Mouse (Mus musculus): Measurements from ENCODE around the gene Kcnn1.

Kcnn1 gene

GRCm38 (mm10) chr8:70866001-70866520, 3.0 kb upstream of the Kcnn1 start:
- no peak for DNase-seq (ENCODE audit: low spot score)

DNA sequence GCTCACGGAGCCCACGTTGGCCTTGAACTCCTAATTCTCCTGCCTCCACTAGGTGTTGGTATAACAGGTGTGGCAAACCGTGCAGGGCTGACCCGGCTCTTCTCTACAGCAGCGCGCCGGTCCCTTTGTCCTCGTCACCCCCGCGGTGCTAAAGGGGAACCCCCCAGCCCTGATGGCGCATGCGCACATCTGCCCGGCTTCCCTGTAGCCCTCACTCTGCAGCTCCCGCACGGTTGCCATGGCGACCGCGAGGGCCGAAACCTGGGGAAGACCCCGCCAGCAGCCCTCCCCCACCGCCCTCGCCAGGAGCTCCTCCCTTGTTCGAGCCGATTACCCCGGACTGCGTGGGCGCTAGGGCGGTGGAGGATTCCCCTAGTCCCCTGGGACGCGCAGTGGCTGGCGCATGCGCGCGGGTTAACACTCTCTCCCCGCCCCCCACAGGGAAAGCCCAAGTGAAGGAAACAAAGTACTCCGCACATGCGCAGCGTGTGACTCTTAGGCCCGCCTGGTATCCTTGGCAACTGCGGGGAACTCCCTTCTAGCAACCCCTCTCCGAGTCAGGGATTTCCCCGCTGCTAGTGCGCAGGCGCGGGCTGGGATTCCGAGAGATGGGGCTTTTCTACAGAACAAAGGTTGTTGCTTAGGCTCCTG, 2.4 kb upstream of the Kcnn1 start:
- peak; percentile 99 for DNase-seq (ENCODE audit: low spot score)

DNA sequence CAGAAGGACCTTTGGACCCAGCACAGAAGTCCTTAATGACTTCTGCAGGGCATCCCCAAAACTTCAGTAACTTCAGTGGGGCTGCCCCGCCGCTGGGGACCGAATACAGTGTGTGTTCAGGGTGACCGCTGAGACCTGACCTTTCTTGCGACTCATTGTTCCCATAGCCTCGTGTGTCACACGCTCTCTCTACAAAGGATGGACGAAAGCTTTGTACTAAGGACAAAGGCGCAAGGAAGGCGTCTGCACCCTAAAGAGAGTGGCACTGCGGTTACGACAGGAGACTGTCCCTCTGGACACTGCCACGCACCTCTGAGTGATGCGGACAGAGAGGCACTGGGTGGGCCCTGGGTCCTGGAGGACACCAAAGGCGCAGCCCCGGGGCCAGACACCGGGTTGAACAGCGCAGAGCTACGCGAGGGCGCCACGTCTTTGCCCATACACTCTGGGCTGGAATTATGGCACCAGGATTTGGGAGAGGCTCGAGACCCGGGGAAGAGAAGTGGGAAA, 1.7 kb upstream of the Kcnn1 start:
- no peak for DNase-seq (ENCODE audit: low spot score)

- no peak for DNase-seq (ENCODE audit: low spot score)
These were observed 1.1 kb upstream of the Kcnn1 start for GRCm38 (mm10) chr8:70863956-70864711.

DNA sequence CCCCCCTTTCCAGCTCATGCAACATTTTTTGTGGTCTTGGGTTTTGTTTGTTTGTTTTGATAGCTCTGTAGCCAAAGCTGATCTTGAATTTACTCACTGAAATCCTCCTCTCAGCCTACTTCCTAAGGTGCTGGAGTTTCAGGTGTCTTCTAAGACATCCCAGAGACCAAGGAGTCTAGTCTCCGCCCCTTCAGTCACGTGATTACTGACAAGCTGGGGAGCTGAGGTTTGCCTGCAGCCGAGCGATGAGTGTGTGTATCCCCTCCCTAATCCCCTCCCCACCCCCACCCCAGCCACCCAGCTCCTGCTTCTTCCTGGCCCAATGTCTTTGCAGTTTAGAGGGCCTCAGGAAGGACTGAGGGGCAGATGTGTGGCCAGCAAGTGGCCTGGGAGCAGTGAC, 5.5 kb downstream of the Kcnn1 start:
- no peak for DNase-seq (ENCODE audit: low spot score)

GRCm38 (mm10) chr8:70856541-70857197, 6.4 kb downstream of the Kcnn1 start:
- DNase-seq (ENCODE audit: low spot score), result peak; percentile 70

- DNase-seq (ENCODE audit: low spot score), result no peak
These were observed 7.0 kb downstream of the Kcnn1 start for GRCm38 (mm10) chr8:70856028-70856427.

DNA sequence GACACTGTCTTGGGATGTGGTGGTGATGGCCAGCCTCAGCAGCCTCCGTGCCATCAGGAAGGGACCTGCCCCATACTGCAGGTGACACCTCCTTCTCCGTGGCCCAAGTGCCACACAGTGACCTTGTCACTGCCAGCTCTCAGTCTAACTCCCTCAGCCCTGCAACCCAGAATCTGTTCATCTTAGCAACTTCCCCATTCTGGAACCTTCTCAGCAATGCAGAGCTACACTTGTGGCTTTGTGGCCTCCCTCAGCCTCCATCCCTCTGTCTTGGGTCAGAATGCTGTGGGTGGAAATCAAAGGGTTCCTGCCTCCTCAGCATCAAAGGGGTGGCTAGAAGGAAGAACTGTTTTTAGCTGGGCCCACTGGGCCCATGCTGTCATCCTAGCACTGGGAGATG, 9.2 kb downstream of the Kcnn1 start:
- DNase-seq (ENCODE audit: low spot score), result no peak

DNA sequence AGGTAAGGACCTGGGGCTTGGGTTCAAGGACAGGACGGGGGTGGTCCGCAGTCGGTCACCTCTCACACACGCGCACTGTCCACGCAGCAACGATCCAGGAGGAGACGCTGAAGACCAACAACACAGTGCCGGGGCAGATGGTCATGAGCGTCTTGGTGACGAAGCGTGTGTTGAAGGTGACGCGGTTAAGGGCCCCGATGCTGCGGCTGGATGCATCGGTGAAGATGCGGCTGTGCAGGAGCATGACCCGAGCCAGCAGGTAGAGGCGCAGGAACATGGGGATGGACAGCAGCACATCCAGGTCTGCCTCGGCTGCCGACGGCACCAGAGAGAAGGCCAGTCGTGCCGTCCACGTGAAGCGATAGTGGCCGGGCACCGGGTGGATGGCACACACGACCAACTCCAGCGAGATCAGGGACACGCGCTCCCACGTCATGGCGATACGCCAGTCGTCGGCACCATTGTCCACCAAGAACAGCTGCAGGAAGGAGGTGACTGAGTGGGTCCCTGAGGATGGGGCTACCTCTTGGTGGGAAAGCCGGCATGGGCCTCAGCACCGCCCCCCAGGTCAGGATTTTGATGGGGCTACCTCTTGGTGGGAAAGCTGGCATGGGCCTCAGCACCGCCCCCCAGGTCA, 10.3 kb downstream of the Kcnn1 start:
- DNase-seq (ENCODE audit: low spot score), result no peak

DNA sequence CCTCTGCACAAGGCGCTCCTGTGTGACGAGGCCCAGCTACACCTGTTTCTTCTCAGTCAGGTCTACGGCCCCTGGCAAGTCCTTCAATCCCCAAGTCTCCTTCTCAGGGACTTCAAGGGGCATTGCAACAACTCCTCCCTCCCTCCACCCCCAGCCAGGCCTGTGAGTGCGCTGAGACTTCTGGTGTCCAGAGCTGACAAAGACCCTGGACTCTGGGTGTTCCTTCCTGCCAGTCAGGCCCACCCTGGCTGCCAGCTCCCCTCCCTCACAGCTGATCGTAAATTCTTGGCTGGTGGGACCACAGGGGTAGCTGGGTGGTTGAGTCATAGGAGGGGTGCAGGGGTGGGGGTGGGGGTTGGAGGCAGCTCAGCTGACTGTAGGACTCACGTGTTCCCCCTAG, 11.2 kb downstream of the Kcnn1 start:
- DNase-seq (ENCODE audit: low spot score), result no peak

DNA sequence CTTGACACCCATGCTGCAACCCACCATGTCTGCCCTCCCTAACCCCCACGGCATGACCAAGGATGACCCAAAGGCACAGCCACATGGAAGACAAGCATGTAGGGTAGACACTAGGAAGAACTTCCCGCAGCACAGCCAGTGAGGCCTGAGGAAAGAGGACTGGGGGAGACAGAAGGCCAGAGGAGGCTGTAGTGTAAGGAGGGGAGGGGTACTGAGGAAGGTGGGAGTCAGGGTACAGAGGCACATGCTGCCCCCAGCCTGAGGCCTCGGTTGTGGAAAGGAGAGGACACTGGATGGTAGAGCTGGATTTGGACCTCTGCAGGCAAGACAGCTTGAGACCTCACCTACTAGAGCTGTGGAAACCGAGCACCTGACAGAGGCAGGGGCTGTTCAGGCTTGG, 12.1 kb downstream of the Kcnn1 start:
- no peak for DNase-seq (ENCODE audit: low spot score)

DNA sequence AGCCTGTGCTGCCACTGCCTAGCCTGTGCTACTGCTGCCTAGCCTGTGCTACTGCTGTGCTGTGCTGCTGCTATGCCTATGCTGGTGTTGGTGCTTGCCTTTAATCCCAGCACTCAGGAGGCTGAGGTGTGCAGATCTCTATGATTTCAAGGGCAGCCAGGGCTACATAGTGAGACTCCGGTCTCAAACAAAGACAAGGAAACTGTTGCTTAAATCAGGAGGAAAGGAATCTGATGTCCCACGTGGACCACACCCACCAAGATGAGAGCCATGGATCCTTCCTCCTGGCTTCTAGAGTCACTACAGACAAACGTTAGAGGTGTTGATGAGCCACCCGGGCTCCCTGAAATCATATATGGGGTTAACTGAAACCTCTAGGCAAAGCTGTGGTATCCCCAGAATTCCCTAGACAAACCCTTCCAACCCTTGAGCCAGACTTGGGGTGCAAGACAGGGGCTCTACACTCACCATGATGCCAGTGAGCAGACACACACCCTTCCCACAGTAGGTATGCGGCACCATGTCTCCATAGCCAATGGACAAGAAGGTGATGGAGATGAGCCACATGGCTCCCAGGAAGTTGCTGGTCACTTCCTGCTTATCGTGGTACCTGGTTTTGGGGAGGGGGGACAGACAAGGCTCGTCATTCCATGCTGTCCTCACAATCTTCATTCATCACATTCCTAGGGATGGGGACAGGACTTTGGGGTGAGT, 12.8 kb downstream of the Kcnn1 start:
- DNase-seq (ENCODE audit: low spot score), result no peak

GRCm38 (mm10) chr8:70849333-70849990, 13.6 kb downstream of the Kcnn1 start:
- peak; percentile 46 for DNase-seq (ENCODE audit: low spot score)

DNA sequence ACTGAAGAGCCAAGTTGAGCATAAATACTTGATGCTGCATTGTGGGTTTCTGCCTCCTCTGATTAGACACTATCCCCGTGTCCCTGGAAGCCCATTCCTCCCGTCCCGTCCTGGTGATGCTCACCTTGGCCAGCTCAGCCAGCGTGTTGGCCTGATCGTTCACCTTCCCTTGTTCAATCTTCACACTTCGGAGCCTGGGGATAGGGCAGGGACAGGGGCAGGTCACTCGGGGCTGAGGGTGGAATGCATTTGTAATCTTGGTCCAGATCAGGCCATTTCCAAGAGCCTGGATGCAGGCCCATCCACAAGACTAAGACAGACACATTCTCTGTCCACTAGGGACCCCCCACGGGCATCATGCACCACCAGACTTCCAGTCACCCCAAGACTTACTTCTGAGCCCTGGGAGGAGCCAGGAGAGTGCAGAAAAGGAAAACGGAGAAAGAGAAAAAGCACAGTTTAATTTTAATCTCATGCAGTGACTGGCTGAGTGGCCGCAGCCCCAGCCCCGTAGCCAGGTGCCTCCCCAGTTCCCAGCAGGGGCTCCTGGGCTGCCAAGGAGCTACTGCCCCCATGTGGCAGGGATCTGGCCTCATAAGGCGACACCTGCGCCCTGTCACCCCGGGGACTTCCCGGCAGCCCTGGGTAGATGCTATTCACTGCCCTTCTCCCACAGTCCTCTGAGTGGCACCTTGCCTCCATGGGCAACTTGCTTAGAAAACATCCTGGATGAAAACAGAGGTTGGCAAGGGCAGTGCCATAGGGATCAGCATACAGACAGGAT, 16.5 kb downstream of the Kcnn1 start:
- DNase-seq (ENCODE audit: low spot score), result no peak

DNA sequence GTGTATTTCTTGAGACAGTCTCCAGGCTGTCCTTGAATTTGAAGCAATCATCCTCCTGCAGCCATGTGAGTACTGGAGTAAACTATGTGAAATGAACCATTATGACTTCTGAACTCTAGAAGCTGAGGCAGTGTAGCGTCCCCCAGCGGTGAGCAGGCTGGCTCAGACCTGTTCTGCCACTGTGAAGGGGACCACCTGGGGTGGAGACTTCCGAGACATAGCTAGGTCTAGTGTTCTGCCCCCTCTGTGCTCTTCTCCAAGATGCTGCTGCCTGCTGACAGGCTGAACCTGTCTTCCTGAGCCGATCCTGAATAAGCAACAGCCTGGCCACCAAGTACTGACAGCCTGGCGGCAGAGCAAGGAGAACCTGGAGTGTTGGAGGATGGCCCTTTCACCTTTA, 17.9 kb downstream of the Kcnn1 start:
- no peak for DNase-seq (ENCODE audit: low spot score)

DNA sequence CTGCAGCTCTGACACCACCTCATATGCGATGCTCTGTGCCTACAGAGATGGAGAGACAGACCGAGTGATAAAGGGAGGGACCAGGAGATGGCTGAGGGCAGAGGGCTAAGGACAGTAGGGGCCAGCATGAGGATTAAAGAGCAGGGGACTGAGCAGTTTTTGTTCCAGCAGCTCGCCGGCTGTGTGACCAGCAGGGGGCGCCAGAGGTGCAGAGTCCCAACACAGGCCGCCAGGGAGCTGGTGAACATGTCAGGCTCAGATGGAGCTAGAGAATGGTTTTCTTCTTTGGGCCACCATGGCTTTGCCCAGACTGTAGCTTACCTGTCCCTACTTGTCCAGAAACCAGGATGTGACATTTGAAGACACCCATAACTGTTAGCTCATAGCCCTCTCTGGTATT, 18.5 kb downstream of the Kcnn1 start:
- peak; percentile 92 for DNase-seq (ENCODE audit: low spot score)

GRCm38 (mm10) chr8:70843941-70844340, 19.1 kb downstream of the Kcnn1 start:
- no peak for DNase-seq (ENCODE audit: low spot score)

GRCm38 (mm10) chr8:70843214-70843773, 19.8 kb downstream of the Kcnn1 start:
- no peak for DNase-seq (ENCODE audit: low spot score)

- DNase-seq (ENCODE audit: low spot score), result no peak
These were observed 20.6 kb downstream of the Kcnn1 start for GRCm38 (mm10) chr8:70842484-70842883.

Measured in urinary bladder, postnatal 14 days (tissue).